Mouse (Mus musculus): ENCODE data around the gene Eva1a.

Eva1a gene

GRCm38 (mm10) chr6:82119322-82120162 lies 78.7 kb downstream of the Eva1a start:
- in situ Hi-C loops (cut with MseI, MboI): loop anchor here (5.0 kb wide), 2 partner anchors 132 to 142 kb away; no protein-coding TSS in a partner anchor

DNA sequence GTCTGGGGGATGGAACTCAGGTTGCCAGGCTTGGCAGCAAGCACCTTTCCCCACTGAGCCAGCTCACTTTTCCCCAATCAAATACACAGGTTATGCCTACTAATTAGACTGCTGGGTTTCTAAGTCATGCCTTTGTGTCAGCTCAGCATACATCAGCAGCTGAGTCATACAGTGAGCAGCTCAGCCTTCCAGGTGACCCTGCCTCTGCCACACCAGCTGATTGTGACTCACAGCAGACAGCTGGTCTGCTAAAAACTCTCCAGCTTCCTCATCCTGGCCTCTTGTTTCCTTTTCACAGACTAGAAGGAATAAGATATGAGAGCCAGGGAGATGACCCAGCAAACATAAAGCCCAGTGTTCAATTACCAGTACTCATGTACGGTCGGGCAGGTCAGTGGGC lies 84.3 kb downstream of the Eva1a start:
- in situ Hi-C loops (cut with MseI, MboI): no loop called here

DNA sequence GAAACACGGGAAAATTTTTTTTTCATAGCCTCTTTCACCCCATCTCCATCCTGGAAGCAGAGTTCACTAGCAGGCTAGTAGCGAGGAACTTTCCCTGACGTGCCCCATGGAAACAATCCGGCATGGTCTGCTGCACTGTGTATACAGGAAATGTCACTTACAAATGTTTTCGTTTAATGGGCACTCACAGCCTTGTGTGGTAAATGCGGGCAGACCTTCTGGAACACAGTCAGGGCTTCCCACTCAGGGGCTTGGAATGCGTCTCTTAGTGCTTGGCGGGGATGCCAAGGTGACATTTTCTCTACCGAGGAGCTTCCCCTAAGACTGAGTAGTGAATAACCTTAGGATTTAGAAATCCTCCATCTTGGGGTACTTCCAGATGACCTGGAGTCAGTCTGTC lies 87.0 kb downstream of the Eva1a start:
- in situ Hi-C loops (cut with MseI, MboI): no loop called here

GRCm38 (mm10) chr6:82129630-82130217 lies 88.9 kb downstream of the Eva1a start:
- in situ Hi-C loops (cut with MseI, MboI): no loop called here

- in situ Hi-C loops (cut with MseI, MboI): no loop called here
These were observed 92.2 kb downstream of the Eva1a start for GRCm38 (mm10) chr6:82132876-82133591.

- in situ Hi-C loops (cut with MseI, MboI): no loop called here
These were observed 92.7 kb downstream of the Eva1a start for GRCm38 (mm10) chr6:82133592-82133978.

GRCm38 (mm10) chr6:82135959-82136712 lies 95.3 kb downstream of the Eva1a start:
- in situ Hi-C loops (cut with MseI, MboI): no loop called here
